Mouse (Mus musculus) limb, embryonic 14.5 days (tissue): Measurements from ENCODE around the gene Colgalt1. TPM values are rescaled to one million over a fixed set of nuclear protein-coding genes. Genes with fewer than 3 reads are reported as not detected.

ENCODE experiments used
- ATAC-seq: fragments of 200-750 bp; cut with Nextera tagmentation; 2 replicates; pipeline ENCODE4 v1.8.0; 2017; ENCODE audit warnings: low read depth, moderate number of reproducible peaks, moderate TSS enrichment; ENCODE audit not compliant: low FRiP score
- DNase-seq: peaks from one replicate; pipeline ENCODE4 v3.0.0-alpha.2; 2015; ENCODE audit warnings: low spot score
- H3K27ac ChIP-seq: fragments of 300-500 bp; sonication (generic); replicated peaks from 2 replicates; pipeline ENCODE4 v1.5.1; 2014; ENCODE audit warnings: low read depth, mild to moderate bottlenecking, low read length, moderate library complexity, mixed read lengths
- H3K27me3 ChIP-seq: fragments of 300-500 bp; sonication (generic); 2 replicates; pipeline ENCODE4 v1.6.1; 2014; ENCODE audit warnings: low read length, mixed read lengths; ENCODE audit not compliant: control insufficient read depth, insufficient read depth
- H3K36me3 ChIP-seq: fragments of 300-500 bp; sonication (generic); 2 replicates; pipeline ENCODE4 v1.6.1; 2014; ENCODE audit warnings: mild to moderate bottlenecking, low read length, moderate library complexity, mixed read lengths; ENCODE audit not compliant: control insufficient read depth, insufficient read depth
- H3K4me1 ChIP-seq: fragments of 300-500 bp; sonication (generic); 2 replicates; pipeline ENCODE4 v1.6.1; 2014; ENCODE audit warnings: antibody characterized with exemption, low read length, mixed read lengths; ENCODE audit not compliant: control insufficient read depth, insufficient read depth
- H3K4me2 ChIP-seq: fragments of 300-500 bp; sonication (generic); replicated peaks from 2 replicates; pipeline ENCODE4 v1.6.1; 2014; ENCODE audit warnings: low read depth, mild to moderate bottlenecking, low read length, moderate library complexity; ENCODE audit not compliant: severe bottlenecking
- H3K4me3 ChIP-seq: fragments of 300-500 bp; sonication (generic); replicated peaks from 2 replicates; pipeline ENCODE4 v1.5.1; 2014; ENCODE audit warnings: low read length
- H3K9ac ChIP-seq: fragments of 300-500 bp; sonication (generic); 2 replicates; pipeline ENCODE4 v1.6.1; 2014; ENCODE audit warnings: mild to moderate bottlenecking, low read depth, low read length, moderate library complexity; ENCODE audit not compliant: severe bottlenecking
- H3K9me3 ChIP-seq: fragments of 300-500 bp; sonication (generic); 2 replicates; pipeline ENCODE4 v1.6.1; 2016; ENCODE audit warnings: low read length; ENCODE audit not compliant: control insufficient read depth
- POLR2A ChIP-seq: fragments of 200-500 bp; IDR thresholded peaks from 2 replicates; pipeline ENCODE4 v1.8.0; 2012; ENCODE audit warnings: inconsistent platforms, mild to moderate bottlenecking, moderate library complexity, borderline replicate concordance; ENCODE audit not compliant: insufficient read depth, insufficient read length; ENCODE audit errors: extremely low read depth
- WGBS: fragments of 180-500 bp; shearing (Covaris S2); extraction: QIAGEN DNeasy Blood & Tissue Kit; methylation state at CpG from one replicate; pipeline ENCODE4 v1.1.7; 2014; 5-methylcytosine and 5-hydroxymethylcytosine counted together
- polyA plus RNA-seq, 2 experiments: library from polyadenylated mRNA; depleted of rRNA in 1 of 2; stranded (reverse) in 1 of 2; unstranded in 1 of 2; fragments of >200 nt; fragmentation: Nextera tagmentation in 1 of 2; extraction: Ambion mirVana in 1 of 2; gene quantifications; 2 replicates each; pipeline versions ENCODE4 v1.2.1 to v1.2.3; 2012 to 2014

Gene Colgalt1
- polyA plus RNA-seq, 2 experiments = 116 to 240 TPM

GRCm38 (mm10) chr8:71595862-71596261, 14.9 kb upstream of the Colgalt1 start:
- H3K9ac ChIP-seq = no peak overlapping the region
- no peak overlapping the region for H3K4me3 ChIP-seq
- 12% methylated on average over 24 of the region's 27 CpGs for whole genome bisulfite sequencing
- H3K4me2 ChIP-seq = 0 out of 2 replicates have a peak overlapping the region, but pooled peaks have one; percentile 29
- no peaks in the 10 kb centered on the region for H3K27me3 ChIP-seq
- H3K36me3 ChIP-seq = no peaks in the 10 kb centered on the region
- DNase-seq (peak; percentile 79), ATAC-seq (peak; percentile 2; the same call in 1 of the 2 replicates)
- 0 out of 2 replicates have a peak, but pooled peaks have one; percentile 19 for TF ChIP-seq POLR2A
- H3K4me1 ChIP-seq = peaks cover 8% of the 10 kb centered on the region
- no peaks in the 10 kb centered on the region for H3K9me3 ChIP-seq
- H3K27ac ChIP-seq = no peak overlapping the region

- Histone ChIP-seq H3K4me2 (no peak overlapping the region), H3K27me3 (peaks cover 2% of the 10 kb centered on the region), H3K4me1 (peaks cover 6% of the 10 kb centered on the region), H3K4me3 (no peak overlapping the region), H3K9me3 (no peaks in the 10 kb centered on the region), H3K36me3 (no peaks in the 10 kb centered on the region), H3K27ac (no peak overlapping the region), H3K9ac (no peak overlapping the region)
- 57% methylated on average over 6 of the region's 6 CpGs for WGBS
- ATAC-seq (no peak), DNase-seq (no peak)
- no peak for TF ChIP-seq POLR2A
Observed at GRCm38 (mm10) chr8:71596384-71596783, 14.4 kb upstream of the Colgalt1 start.

- peaks cover 6% of the 10 kb centered on the region for H3K27me3 ChIP-seq
- no peaks in the 10 kb centered on the region for H3K9me3 ChIP-seq
- WGBS = 66% methylated on average over 4 of the region's 4 CpGs
- no peak overlapping the region for H3K4me2 ChIP-seq
- no peak for TF ChIP-seq POLR2A
- ATAC-seq = no peak
- no peak for DNase-seq
- H3K27ac ChIP-seq = no peak overlapping the region
- peaks cover 6% of the 10 kb centered on the region for H3K4me1 ChIP-seq
- no peak overlapping the region for H3K4me3 ChIP-seq
- H3K9ac ChIP-seq = no peak overlapping the region
- no peaks in the 10 kb centered on the region for H3K36me3 ChIP-seq
Observed at GRCm38 (mm10) chr8:71596798-71597197, 14.0 kb upstream of the Colgalt1 start.

- H3K9ac ChIP-seq = no peak within 1 kb of the TSS
- no peaks in the 10 kb centered on the region for H3K9me3 ChIP-seq
- 65% methylated on average over 3 of the region's 3 CpGs for WGBS
- H3K27me3 ChIP-seq = peaks cover 12% of the 10 kb centered on the region
- ATAC-seq (no peak), DNase-seq (no peak)
- no peak within 1 kb of the TSS for H3K4me2 ChIP-seq
- no peak within 1 kb of the TSS for H3K4me3 ChIP-seq
- no peak for TF ChIP-seq POLR2A
- peaks cover 8% of the 10 kb centered on the region for H3K4me1 ChIP-seq
- no peaks in the 10 kb centered on the region for H3K36me3 ChIP-seq
- H3K27ac ChIP-seq = no peak within 1 kb of the TSS
Observed at GRCm38 (mm10) chr8:71597451-71597850, 13.3 kb upstream of the Colgalt1 start, which contains the start of gene Fam129c. TSS of gene Fam129c (plus strand) at chr8:71597648.

- peaks cover 17% of the 10 kb centered on the region for H3K27me3 ChIP-seq
- TF ChIP-seq POLR2A = no peak
- peaks cover 8% of the 10 kb centered on the region for H3K4me1 ChIP-seq
- no peak overlapping the region for H3K9ac ChIP-seq
- ATAC-seq (no peak), DNase-seq (no peak)
- no peak overlapping the region for H3K4me3 ChIP-seq
- H3K27ac ChIP-seq = no peak overlapping the region
- H3K4me2 ChIP-seq = no peak overlapping the region
- H3K9me3 ChIP-seq = no peaks in the 10 kb centered on the region
- H3K36me3 ChIP-seq = no peaks in the 10 kb centered on the region
Observed at GRCm38 (mm10) chr8:71598375-71598774, 12.4 kb upstream of the Colgalt1 start.

GRCm38 (mm10) chr8:71598841-71599240, 12.0 kb upstream of the Colgalt1 start:
- no peaks in the 10 kb centered on the region for H3K36me3 ChIP-seq
- no peak overlapping the region for H3K9ac ChIP-seq
- H3K27me3 ChIP-seq = peaks cover 17% of the 10 kb centered on the region
- no peaks in the 10 kb centered on the region for H3K9me3 ChIP-seq
- H3K4me2 ChIP-seq = no peak overlapping the region
- TF ChIP-seq POLR2A = no peak
- no peak overlapping the region for H3K27ac ChIP-seq
- peaks cover 9% of the 10 kb centered on the region; the same call in 1 of the 2 replicates for H3K4me1 ChIP-seq
- ATAC-seq (no peak), DNase-seq (no peak)
- H3K4me3 ChIP-seq = no peak overlapping the region
- WGBS = 91% methylated on average over 5 of the region's 5 CpGs
